Mouse (Mus musculus): ENCODE results near the gene Ikzf3.

DNA sequence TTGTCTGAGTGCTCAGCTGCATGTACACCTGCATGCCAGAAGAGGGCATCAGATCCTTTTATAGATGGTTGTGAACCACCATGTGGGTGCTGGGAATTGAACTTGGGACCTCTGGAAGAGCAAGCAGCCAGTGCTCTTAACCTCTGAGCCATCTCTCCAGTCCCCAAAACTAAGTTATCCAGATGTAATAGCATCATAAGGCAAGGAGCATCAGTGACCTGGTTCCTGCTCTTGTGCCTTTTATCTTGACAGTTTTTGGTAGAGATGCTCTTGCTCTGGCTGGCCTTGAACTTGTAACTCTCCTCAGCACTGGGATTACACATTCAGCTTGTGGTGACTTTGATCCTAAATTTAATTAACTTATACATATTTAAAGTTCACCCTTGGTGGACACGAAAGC lies 102.1 kb downstream of the Ikzf3 start:
- TF ChIP-seq POLR2A (IDR thresholded peaks at IDR 0.05; ENCODE audit: borderline replicate concordance, low read depth, low read length) (no peak), CTCF (IDR thresholded peaks at IDR 0.05; ENCODE audit: low read depth, low read length) (no peak)
